Mouse (Mus musculus): ENCODE results near the gene Treh. TPM values are rescaled to one million over a fixed set of nuclear protein-coding genes. Genes with fewer than 3 reads are reported as not detected.

Treh gene
- polyA plus RNA-seq, 1 experiment: 0.10 TPM

DNA sequence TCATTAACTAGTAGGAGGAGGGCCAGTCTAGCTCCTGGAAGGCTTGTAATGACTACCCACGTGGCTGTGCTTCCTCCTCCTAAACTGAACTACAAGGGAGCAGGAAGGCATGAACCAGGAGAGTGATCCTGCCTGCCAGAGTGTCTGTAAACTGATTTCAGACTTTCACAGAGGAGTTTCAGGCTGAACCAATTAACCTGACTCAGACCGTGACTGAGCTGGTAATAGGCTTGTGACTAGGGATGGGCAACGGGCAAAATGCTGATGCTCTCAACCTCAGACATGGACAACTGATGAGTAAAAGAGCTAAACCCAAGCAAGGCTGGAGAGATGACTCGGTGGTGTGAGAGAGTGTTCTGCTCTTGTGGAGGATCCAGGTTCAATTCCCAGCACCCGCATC lies 54.4 kb downstream of the Treh start:
- TF ChIP-seq CTCF (IDR thresholded peaks at IDR 0.05; ENCODE audit: extremely low read depth, insufficient read depth, low read length): no peak
- no peak for TF ChIP-seq POLR2A (IDR thresholded peaks at IDR 0.05; ENCODE audit: extremely low read depth, insufficient read depth, low read length)
- H3K4me1 ChIP-seq (ENCODE audit: control insufficient read depth, insufficient read depth, low read length): peaks cover 8% of the 10 kb centered on the region; the same call in 1 of the 2 replicates
- no peak overlapping the region for H3K4me3 ChIP-seq (ENCODE audit: insufficient read depth, low read length)
- no peak overlapping the region for H3K27ac ChIP-seq (ENCODE audit: insufficient read depth, low read length)

DNA sequence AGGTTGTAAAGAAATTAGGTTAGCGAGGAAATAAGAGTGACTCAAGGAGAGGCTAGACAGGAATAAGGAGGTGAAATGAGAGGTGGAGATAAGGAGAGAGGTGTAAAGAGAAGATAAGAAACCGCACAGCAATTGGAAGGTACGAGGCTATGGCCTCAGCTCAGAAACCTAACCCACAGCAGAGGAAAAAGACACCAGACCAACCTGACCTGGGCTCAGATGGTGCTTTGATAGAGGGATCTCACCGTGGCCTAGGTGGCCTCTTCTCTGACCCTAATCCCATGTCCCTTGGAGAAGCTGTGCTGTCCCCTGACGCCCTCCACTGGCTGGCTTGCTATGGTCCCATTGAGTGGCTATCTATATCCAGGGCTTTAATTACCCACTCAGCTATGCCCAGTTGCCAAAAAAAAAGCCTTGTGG lies 59.1 kb downstream of the Treh start:
- H3K27ac ChIP-seq (ENCODE audit: insufficient read depth, low read length): peak overlapping the region; percentile 71; the same call in 1 of the 2 replicates
- H3K4me1 ChIP-seq (ENCODE audit: control insufficient read depth, insufficient read depth, low read length): no peaks in the 10 kb centered on the region
- TF ChIP-seq CTCF (IDR thresholded peaks at IDR 0.05; ENCODE audit: extremely low read depth, insufficient read depth, low read length) (no peak), POLR2A (IDR thresholded peaks at IDR 0.05; ENCODE audit: extremely low read depth, insufficient read depth, low read length) (no peak)
- H3K4me3 ChIP-seq (ENCODE audit: insufficient read depth, low read length): no peak overlapping the region

DNA sequence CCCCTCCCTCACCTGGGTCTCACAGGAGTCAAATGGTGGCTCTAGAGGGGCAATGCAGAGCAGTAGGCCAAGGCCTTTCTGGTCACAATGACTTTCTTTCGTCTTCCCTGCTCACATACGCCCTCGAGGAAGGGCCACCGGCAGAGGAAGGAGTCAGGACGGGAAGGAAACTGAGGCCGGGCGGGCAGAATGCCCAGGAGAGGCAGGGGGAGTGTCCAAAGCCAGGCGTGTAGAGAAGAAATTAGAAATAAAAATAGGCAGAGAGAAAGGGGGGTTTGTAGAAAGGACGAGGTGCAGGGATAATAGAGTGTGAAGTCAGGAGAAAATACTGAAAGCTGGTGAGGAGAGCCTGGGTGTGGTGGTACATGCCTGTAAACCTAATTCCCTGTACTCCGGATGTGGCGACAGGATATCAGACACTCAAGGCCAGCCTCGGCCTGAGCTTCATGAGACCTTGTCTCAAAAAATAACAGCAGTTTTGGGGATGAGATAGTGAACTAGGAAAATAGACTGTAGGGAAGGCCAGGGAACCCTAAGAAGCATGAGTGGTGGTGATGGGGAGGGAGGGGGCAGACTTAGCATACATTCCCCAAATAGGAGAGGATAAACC lies 60.0 kb downstream of the Treh start:
- Histone ChIP-seq H3K4me1 (ENCODE audit: control insufficient read depth, insufficient read depth, low read length) (no peaks in the 10 kb centered on the region), H3K27ac (ENCODE audit: insufficient read depth, low read length) (peak overlapping the region; percentile 71), H3K4me3 (ENCODE audit: insufficient read depth, low read length) (peak overlapping the region; percentile 39)
- TF ChIP-seq POLR2A (IDR thresholded peaks at IDR 0.05; ENCODE audit: extremely low read depth, insufficient read depth, low read length) (no peak), CTCF (IDR thresholded peaks at IDR 0.05; ENCODE audit: extremely low read depth, insufficient read depth, low read length) (no peak)

DNA sequence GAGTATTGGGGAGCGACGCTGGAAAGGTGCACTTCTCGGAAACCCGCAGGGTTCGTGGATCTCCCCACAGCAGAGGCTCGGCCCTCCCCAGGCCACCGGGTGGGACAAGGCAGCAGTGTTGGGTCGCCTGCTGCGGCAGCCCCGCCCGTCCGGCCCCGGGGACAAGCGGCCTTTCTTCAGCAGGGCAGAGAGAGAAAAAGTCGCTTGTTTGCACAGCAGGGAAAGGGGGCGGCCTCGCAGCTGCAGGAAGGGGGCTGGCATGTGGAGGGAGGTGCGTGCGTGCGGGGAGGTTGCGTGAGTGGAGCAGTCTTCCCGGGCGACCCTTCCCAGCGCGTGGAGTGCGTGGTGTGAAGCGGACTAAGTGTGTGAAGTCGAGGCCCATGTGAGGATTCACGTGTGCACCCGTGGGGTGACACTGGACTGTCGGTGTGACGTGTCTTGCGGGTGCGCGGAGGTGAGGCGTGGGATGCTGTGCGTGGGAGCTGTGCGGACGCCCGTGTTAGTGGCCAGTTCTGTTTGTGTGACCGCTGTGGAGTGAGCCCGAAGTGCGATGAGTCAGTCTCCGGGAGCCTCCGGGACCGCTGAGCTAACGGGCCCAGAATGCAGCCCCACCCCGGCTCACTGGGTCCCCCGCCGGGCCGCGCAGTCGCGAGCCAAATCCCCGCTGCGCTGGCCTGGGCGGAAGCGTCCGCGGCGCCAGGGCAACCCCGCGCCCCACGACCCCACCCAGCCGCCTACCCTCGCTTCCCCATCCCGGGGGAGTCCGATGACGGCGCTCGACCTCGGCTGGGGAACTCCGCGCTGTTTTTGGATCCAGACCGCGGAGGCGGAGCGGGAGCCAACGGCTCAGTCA lies 60.9 kb downstream of the Treh start:
- peak overlapping the region; percentile 87 for H3K27ac ChIP-seq (ENCODE audit: insufficient read depth, low read length)
- no peaks in the 10 kb centered on the region for H3K4me1 ChIP-seq (ENCODE audit: control insufficient read depth, insufficient read depth, low read length)
- H3K4me3 ChIP-seq (ENCODE audit: insufficient read depth, low read length): peak overlapping the region; percentile 39
- TF ChIP-seq CTCF (IDR thresholded peaks at IDR 0.05; ENCODE audit: extremely low read depth, insufficient read depth, low read length) (no peak), POLR2A (IDR thresholded peaks at IDR 0.05; ENCODE audit: extremely low read depth, insufficient read depth, low read length) (no peak)

DNA sequence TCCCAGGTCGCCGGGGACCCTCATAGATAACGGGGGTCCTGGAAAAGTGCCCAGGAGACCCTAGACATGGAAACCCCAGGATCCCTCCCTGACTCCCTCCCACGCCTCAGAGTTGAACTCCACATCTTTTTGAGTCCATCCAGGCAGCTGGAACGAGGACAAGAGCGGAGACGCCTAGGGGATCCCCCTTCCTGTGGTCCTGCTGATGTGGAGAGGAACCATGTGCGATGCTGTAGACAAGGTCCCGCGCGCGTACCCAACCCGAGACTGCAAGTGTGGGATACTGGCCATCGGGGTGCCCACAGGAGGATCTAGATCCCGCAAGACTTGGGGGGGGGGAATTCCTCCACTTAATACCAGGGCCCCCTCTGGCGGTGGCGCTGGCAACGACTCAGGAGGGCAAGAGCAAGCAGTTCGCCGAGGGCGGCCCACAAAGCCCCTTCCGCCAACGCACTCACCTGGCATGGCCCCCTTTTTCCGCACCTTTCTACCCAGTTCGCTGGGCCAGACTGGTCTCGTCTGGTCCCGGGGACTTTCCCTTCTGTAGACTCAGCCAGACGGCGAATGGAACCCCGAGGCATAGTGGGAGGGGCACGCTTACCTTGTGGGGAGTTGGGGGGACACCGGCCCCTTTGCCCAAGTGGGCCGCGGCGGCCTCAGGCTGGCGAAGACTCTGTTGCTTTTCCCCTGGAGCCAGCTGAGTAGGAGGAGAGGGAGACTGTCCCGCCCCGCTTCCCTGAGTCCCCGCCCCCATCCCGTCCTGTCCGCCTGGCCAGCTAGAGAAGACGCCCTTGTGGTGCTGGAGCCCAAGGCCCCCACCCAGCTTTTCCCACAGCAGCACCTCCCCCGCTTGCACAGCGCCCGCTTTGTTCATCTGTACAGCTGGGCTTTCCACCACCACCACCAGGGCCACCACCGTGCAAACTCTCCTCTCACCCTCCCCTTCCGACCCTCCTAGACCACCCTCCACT lies 61.8 kb downstream of the Treh start, which contains the start of gene Phldb1:
Gene Phldb1, minus strand, starts transcription at position 675 of the 971 bp plus-strand sequence.
- Histone ChIP-seq H3K4me3 (ENCODE audit: insufficient read depth, low read length) (peak within 1 kb of the TSS; percentile 39), H3K4me1 (ENCODE audit: control insufficient read depth, insufficient read depth, low read length) (no peaks in the 10 kb centered on the region), H3K27ac (ENCODE audit: insufficient read depth, low read length) (peak within 1 kb of the TSS; percentile 87)
- TF ChIP-seq CTCF (IDR thresholded peaks at IDR 0.05; ENCODE audit: extremely low read depth, insufficient read depth, low read length) (no peak), POLR2A (IDR thresholded peaks at IDR 0.05; ENCODE audit: extremely low read depth, insufficient read depth, low read length) (peak; percentile 52; the same call in 1 of the 2 replicates)

DNA sequence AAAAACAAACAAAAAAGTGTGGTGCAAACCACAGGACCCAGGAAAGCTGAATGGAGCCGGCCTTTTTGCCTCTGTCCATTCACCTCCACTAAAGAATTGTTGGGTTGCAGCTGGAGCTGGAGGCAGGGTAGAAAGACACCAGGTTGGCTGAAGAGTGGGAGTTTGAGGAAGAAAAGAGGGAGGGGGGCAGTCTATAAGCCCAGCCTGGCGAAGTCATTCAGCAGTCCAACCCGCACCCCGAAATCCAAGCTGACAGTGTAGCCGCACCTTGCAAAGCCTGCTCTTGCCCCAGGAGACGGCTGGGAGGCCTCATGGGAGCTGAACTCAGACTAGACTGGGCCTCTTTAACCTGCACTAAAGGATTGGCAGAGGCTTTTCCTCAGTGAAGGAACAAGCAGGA lies 62.9 kb downstream of the Treh start:
- TF ChIP-seq POLR2A (IDR thresholded peaks at IDR 0.05; ENCODE audit: extremely low read depth, insufficient read depth, low read length): no peak
- TF ChIP-seq CTCF (IDR thresholded peaks at IDR 0.05; ENCODE audit: extremely low read depth, insufficient read depth, low read length): no peak
- H3K4me1 ChIP-seq (ENCODE audit: control insufficient read depth, insufficient read depth, low read length): no peaks in the 10 kb centered on the region
- H3K27ac ChIP-seq (ENCODE audit: insufficient read depth, low read length): 0 out of 2 replicates have a peak overlapping the region, but pooled peaks have one; percentile 75

More for the DNA sequence above, 62.9 kb downstream of the Treh start:
- H3K4me3 ChIP-seq (ENCODE audit: insufficient read depth, low read length): no peak overlapping the region

Other genes with a start within 250 kb of the Treh start
- gene Foxr1, start 232.1 kb upstream of the Treh start, polyA plus RNA-seq (2012; rRNA removed): 0.04 TPM in 1 of 2 replicates, not detected in the other
- 0.11 TPM in 1 of 2 replicates, not detected in the other for gene Upk2, start 218.3 kb upstream of the Treh start, polyA plus RNA-seq (2012; rRNA removed)
- gene Bcl9l, start 190.4 kb upstream of the Treh start, polyA plus RNA-seq (2012; rRNA removed): 13.8 and 14.6 TPM in 2 replicates
- gene Cxcr5, start 111.4 kb upstream of the Treh start, polyA plus RNA-seq (2012; rRNA removed): 0.06 TPM in 1 of 2 replicates, not detected in the other
- gene Ddx6, start 68.3 kb upstream of the Treh start, polyA plus RNA-seq (2012; rRNA removed): 35.0 and 35.1 TPM in 2 replicates
- gene Phldb1, start 62.0 kb downstream of the Treh start, polyA plus RNA-seq (2012; rRNA removed): 112 and 131 TPM in 2 replicates
- gene Arcn1, start 94.6 kb downstream of the Treh start, polyA plus RNA-seq (2012; rRNA removed): 47.2 and 48.6 TPM in 2 replicates
- 91.1 and 95.5 TPM in 2 replicates for gene Ift46, start 94.7 kb downstream of the Treh start, polyA plus RNA-seq (2012; rRNA removed)
- gene Tmem25, start 126.1 kb downstream of the Treh start, polyA plus RNA-seq (2012; rRNA removed): 111 and 117 TPM in 2 replicates
- 0.61 and 0.62 TPM in 2 replicates for gene Ttc36, start 129.8 kb downstream of the Treh start, polyA plus RNA-seq (2012; rRNA removed)
- 28.3 and 28.6 TPM in 2 replicates for gene Kmt2a, start 208.1 kb downstream of the Treh start, polyA plus RNA-seq (2012; rRNA removed)
- gene Atp5l, start 247.5 kb downstream of the Treh start, polyA plus RNA-seq (2012; rRNA removed): 755 and 827 TPM in 2 replicates

Data from cortical plate, adult 2 months (tissue).